Mouse (Mus musculus) hindbrain, embryonic 13.5 days (tissue): ENCODE data around the gene Prrt1. TPM values are rescaled to one million over a fixed set of nuclear protein-coding genes. Genes with fewer than 3 reads are reported as not detected.

Source experiments
- ATAC-seq: fragments of 200-750 bp; cut with Nextera tagmentation; 2 replicates; pipeline ENCODE4 v1.8.0; 2017; ENCODE audit warnings: moderate TSS enrichment; ENCODE audit not compliant: low FRiP score
- H3K27ac ChIP-seq: fragments of 300-500 bp; sonication (generic); 2 replicates; pipeline ENCODE4 v1.5.1; 2015; ENCODE audit warnings: inconsistent platforms, mild to moderate bottlenecking, moderate library complexity
- H3K27me3 ChIP-seq: fragments of 300-500 bp; sonication (generic); 2 replicates; pipeline ENCODE4 v1.6.1; 2015; ENCODE audit warnings: mild to moderate bottlenecking, inconsistent platforms
- H3K36me3 ChIP-seq: fragments of 300-500 bp; sonication (generic); 2 replicates; pipeline ENCODE4 v1.6.1; 2015; ENCODE audit warnings: mild to moderate bottlenecking, inconsistent platforms
- H3K4me1 ChIP-seq: fragments of 300-500 bp; sonication (generic); replicated peaks from 2 replicates; pipeline ENCODE4 v1.6.1; 2015; ENCODE audit warnings: inconsistent platforms
- H3K4me2 ChIP-seq: fragments of 300-500 bp; sonication (generic); 2 replicates; pipeline ENCODE4 v1.6.1; 2015; ENCODE audit warnings: inconsistent platforms, mild to moderate bottlenecking, moderate library complexity
- H3K4me3 ChIP-seq: fragments of 300-500 bp; sonication (generic); 2 replicates; pipeline ENCODE4 v1.5.1; 2015; ENCODE audit warnings: mild to moderate bottlenecking, inconsistent platforms
- H3K9ac ChIP-seq: fragments of 300-500 bp; sonication (generic); 2 replicates; pipeline ENCODE4 v1.6.1; 2015; ENCODE audit warnings: mild to moderate bottlenecking, inconsistent platforms
- H3K9me3 ChIP-seq: fragments of 300-500 bp; sonication (generic); 2 replicates; pipeline ENCODE4 v1.6.1; 2016; ENCODE audit warnings: inconsistent platforms
- WGBS: fragments of 180-500 bp; shearing (Covaris S2); methylation state at CpG from one replicate; pipeline ENCODE4 v1.1.7; 2015; 5-methylcytosine and 5-hydroxymethylcytosine counted together
- polyA plus RNA-seq: library from polyadenylated mRNA; unstranded; fragments of >200 nt; fragmentation: Nextera tagmentation; extraction: Ambion mirVana; gene quantifications from 2 replicates; pipeline ENCODE4 v1.2.1, GENCODE M21; 2015

Prrt1 gene
- polyA plus RNA-seq, 1 experiment from 2014 or later: 5.5 TPM

GRCm38 (mm10) chr17:34590154-34590987, 39.0 kb upstream of the Prrt1 start:
- H3K27ac ChIP-seq: peak overlapping the region; percentile 99
- H3K4me3 ChIP-seq: peak overlapping the region; percentile 7; the same call in 1 of the 2 replicates
- H3K4me2 ChIP-seq: peak overlapping the region; percentile 91
- no peak for ATAC-seq
- H3K9me3 ChIP-seq: no peaks in the 10 kb centered on the region
- peaks cover 83% of the 10 kb centered on the region for H3K4me1 ChIP-seq
- 66% methylated on average over 15 of the region's 15 CpGs for WGBS
- H3K27me3 ChIP-seq: no peaks in the 10 kb centered on the region
- H3K9ac ChIP-seq: peak overlapping the region; percentile 24; the same call in 1 of the 2 replicates
- H3K36me3 ChIP-seq: peaks cover 9% of the 10 kb centered on the region

GRCm38 (mm10) chr17:34591029-34591993, 38.0 kb upstream of the Prrt1 start, which contains the start of gene Pbx2:
Gene Pbx2, plus strand, starts transcription at chr17:34591266.
- peak within 1 kb of the TSS; percentile 99 for H3K27ac ChIP-seq
- H3K4me2 ChIP-seq: peak within 1 kb of the TSS; percentile 91
- ATAC-seq: peak; percentile 2; the same call in 1 of the 2 replicates
- peaks cover 17% of the 10 kb centered on the region for H3K36me3 ChIP-seq
- H3K27me3 ChIP-seq: no peaks in the 10 kb centered on the region
- no peaks in the 10 kb centered on the region for H3K9me3 ChIP-seq
- WGBS: 2% methylated on average over 21 of the region's 21 CpGs
- H3K9ac ChIP-seq: peak within 1 kb of the TSS; percentile 98
- H3K4me3 ChIP-seq: peak within 1 kb of the TSS; percentile 70
- peaks cover 79% of the 10 kb centered on the region for H3K4me1 ChIP-seq

GRCm38 (mm10) chr17:34591994-34592375, 37.3 kb upstream of the Prrt1 start:
- WGBS: under 1% methylated on average over 32 of the region's 35 CpGs

GRCm38 (mm10) chr17:34592581-34593549, 36.5 kb upstream of the Prrt1 start:
- H3K4me2 ChIP-seq: peak overlapping the region; percentile 91
- H3K9ac ChIP-seq: peak overlapping the region; percentile 98
- no peaks in the 10 kb centered on the region for H3K9me3 ChIP-seq
- peaks cover 17% of the 10 kb centered on the region for H3K36me3 ChIP-seq
- under 1% methylated on average over 27 of the region's 32 CpGs for WGBS
- H3K27ac ChIP-seq: peak overlapping the region; percentile 99
- H3K4me3 ChIP-seq: peak overlapping the region; percentile 70
- H3K27me3 ChIP-seq: no peaks in the 10 kb centered on the region
- ATAC-seq: peak; percentile 25; the same call in 1 of the 2 replicates
- peaks cover 74% of the 10 kb centered on the region for H3K4me1 ChIP-seq

More at GRCm38 (mm10) chr17:34591994-34592375, 37.3 kb upstream of the Prrt1 start:
- Histone ChIP-seq H3K9ac (peak overlapping the region; percentile 98), H3K4me3 (peak overlapping the region; percentile 70), H3K27ac (peak overlapping the region; percentile 99), H3K27me3 (no peaks in the 10 kb centered on the region), H3K36me3 (peaks cover 17% of the 10 kb centered on the region), H3K4me1 (peaks cover 76% of the 10 kb centered on the region), H3K9me3 (no peaks in the 10 kb centered on the region), H3K4me2 (peak overlapping the region; percentile 91)
- peak; percentile 33; the same call in 1 of the 2 replicates for ATAC-seq

- Histone ChIP-seq H3K9ac (peak overlapping the region; percentile 98), H3K4me2 (peak overlapping the region; percentile 91), H3K4me3 (peak overlapping the region; percentile 70), H3K27me3 (no peaks in the 10 kb centered on the region), H3K4me1 (peaks cover 67% of the 10 kb centered on the region), H3K36me3 (peaks cover 17% of the 10 kb centered on the region), H3K27ac (peak overlapping the region; percentile 99), H3K9me3 (no peaks in the 10 kb centered on the region)
- ATAC-seq: no peak
- WGBS: 41% methylated on average over 31 of the region's 34 CpGs
Observed at GRCm38 (mm10) chr17:34593752-34594525, 35.4 kb upstream of the Prrt1 start.

- Histone ChIP-seq H3K27me3 (no peaks in the 10 kb centered on the region), H3K36me3 (peaks cover 34% of the 10 kb centered on the region), H3K4me3 (no peak overlapping the region), H3K4me1 (peaks cover 46% of the 10 kb centered on the region), H3K9me3 (no peaks in the 10 kb centered on the region), H3K27ac (no peak overlapping the region), H3K4me2 (no peak overlapping the region), H3K9ac (no peak overlapping the region)
- no peak for ATAC-seq
- 79% methylated on average over 8 of the region's 8 CpGs for WGBS
Observed at GRCm38 (mm10) chr17:34596098-34596497, 33.2 kb upstream of the Prrt1 start.

- Histone ChIP-seq H3K27ac (no peak within 1 kb of the TSS), H3K27me3 (no peaks in the 10 kb centered on the region), H3K36me3 (peaks cover 42% of the 10 kb centered on the region), H3K9me3 (no peaks in the 10 kb centered on the region), H3K4me1 (peaks cover 47% of the 10 kb centered on the region), H3K4me2 (no peak within 1 kb of the TSS), H3K4me3 (no peak within 1 kb of the TSS), H3K9ac (peak within 1 kb of the TSS; percentile 49)
- no peak for ATAC-seq
- 26% methylated on average over 6 of the region's 6 CpGs for WGBS
Observed at GRCm38 (mm10) chr17:34597566-34598095, 31.7 kb upstream of the Prrt1 start, which contains the start of gene Ager. Gene Ager, plus strand, starts transcription at chr17:34597862.

GRCm38 (mm10) chr17:34599891-34600290, 29.4 kb upstream of the Prrt1 start:
- Histone ChIP-seq H3K9ac (no peak overlapping the region), H3K9me3 (no peaks in the 10 kb centered on the region), H3K4me2 (no peak overlapping the region), H3K27me3 (no peaks in the 10 kb centered on the region), H3K4me1 (peaks cover 33% of the 10 kb centered on the region), H3K4me3 (no peak overlapping the region), H3K27ac (no peak overlapping the region), H3K36me3 (peaks cover 38% of the 10 kb centered on the region)
- ATAC-seq: no peak
- 82% methylated on average over 9 of the region's 9 CpGs for WGBS

- Histone ChIP-seq H3K4me1 (peaks cover 35% of the 10 kb centered on the region), H3K9ac (peak overlapping the region; percentile 86), H3K36me3 (peaks cover 25% of the 10 kb centered on the region), H3K27me3 (no peaks in the 10 kb centered on the region), H3K4me3 (peak overlapping the region; percentile 69), H3K9me3 (no peaks in the 10 kb centered on the region), H3K27ac (no peak overlapping the region), H3K4me2 (peak overlapping the region; percentile 63)
- no peak for ATAC-seq
- 90% methylated on average over 12 of the region's 12 CpGs for WGBS
Observed at GRCm38 (mm10) chr17:34601796-34602195, 27.5 kb upstream of the Prrt1 start.

GRCm38 (mm10) chr17:34603375-34604060, 25.8 kb upstream of the Prrt1 start, which contains the start of gene Rnf5:
Gene Rnf5, minus strand, starts transcription at chr17:34603690.
- Histone ChIP-seq H3K9ac (peak within 1 kb of the TSS; percentile 99), H3K4me1 (peaks cover 49% of the 10 kb centered on the region), H3K36me3 (peaks cover 25% of the 10 kb centered on the region), H3K4me3 (peak within 1 kb of the TSS; percentile 92), H3K27ac (peak within 1 kb of the TSS; percentile 94), H3K9me3 (no peaks in the 10 kb centered on the region), H3K4me2 (peak within 1 kb of the TSS; percentile 99), H3K27me3 (no peaks in the 10 kb centered on the region)
- ATAC-seq: peak; percentile 95
- under 1% methylated on average over 30 of the region's 30 CpGs for WGBS
